Mouse (Mus musculus) testis, adult 2 months (tissue): ENCODE results near the gene Gm36079.
"Not testable (repeated sequence)": the region's sequence is repeated elsewhere in the genome, so short reads cannot be mapped to it uniquely, and the experiment has no call there.

ENCODE experiments used
- CTCF ChIP-seq: fragments of 200-500 bp; IDR thresholded peaks from 2 replicates; pipeline ENCODE4 v1.5.1; 2012; ENCODE audit warnings: low read depth, mild to moderate bottlenecking, inconsistent platforms, low read length, moderate library complexity; ENCODE audit not compliant: control insufficient read depth, insufficient read depth, insufficient replicate concordance
- POLR2A ChIP-seq: fragments of 200-500 bp; IDR thresholded peaks from 2 replicates; pipeline ENCODE4 v1.6.1; 2012; ENCODE audit warnings: low read depth, mild to moderate bottlenecking, inconsistent platforms, low read length, moderate library complexity; ENCODE audit not compliant: control insufficient read depth

- TF ChIP-seq CTCF, POLR2A: not testable (repeated sequence)
These were observed 4.9 kb upstream of the Gm36079 start for GRCm38 (mm10) chr13:120031676-120032075.
